8 mouse cellular contexts compared by ENCODE assay signal in genomic region chr11:80351832-80352430, GRCm38 (mm10). TPM values are rescaled to one million over a fixed set of nuclear protein-coding genes. Genes with fewer than 3 reads are reported as not detected.
DNase-seq lines count a peak whose midpoint lies in the region; ATAC-seq and TF ChIP-seq lines count a peak whose summit lies in the region.

No protein-coding gene starts in this region.

- no peak overlapping the region for H3K4me2 ChIP-seq in intestine, embryonic 14.5 days (ENCODE audit: low read length)
- no peak overlapping the region for H3K4me2 ChIP-seq in intestine, embryonic 15.5 days (replicated peaks)
- no peak overlapping the region for H3K4me2 ChIP-seq in hindbrain, postnatal 0 days (ENCODE audit: low read depth, low read length)
- H3K4me2 ChIP-seq in neural tube, embryonic 13.5 days, result no peak overlapping the region

- H3K9ac ChIP-seq in intestine, embryonic 14.5 days (ENCODE audit: low read length), result no peak overlapping the region
- H3K9ac ChIP-seq in intestine, embryonic 15.5 days, result no peak overlapping the region
- no peak overlapping the region for H3K9ac ChIP-seq in hindbrain, postnatal 0 days (replicated peaks; ENCODE audit: low read length)
- H3K9ac ChIP-seq in neural tube, embryonic 13.5 days, result no peak overlapping the region

- no peaks in the 10 kb centered on the region for H3K36me3 ChIP-seq in intestine, embryonic 14.5 days (ENCODE audit: control insufficient read depth, insufficient read depth, low read length)
- H3K36me3 ChIP-seq in intestine, embryonic 15.5 days, result no peaks in the 10 kb centered on the region
- no peaks in the 10 kb centered on the region for H3K36me3 ChIP-seq in hindbrain, postnatal 0 days (ENCODE audit: insufficient read depth, low read length)
- H3K36me3 ChIP-seq in limb, embryonic 10.5 days, result no peaks in the 10 kb centered on the region
- H3K36me3 ChIP-seq in neural tube, embryonic 13.5 days, result no peaks in the 10 kb centered on the region
- H3K36me3 ChIP-seq in testis, adult 2 months (ENCODE audit: control insufficient read depth, insufficient read depth, low read length), result no peaks in the 10 kb centered on the region

- WGBS in intestine, embryonic 14.5 days, result 69% methylated on average over 5 of the region's 5 CpGs
- 66% methylated on average over 5 of the region's 5 CpGs for WGBS in intestine, embryonic 15.5 days
- 72% methylated on average over 5 of the region's 5 CpGs for WGBS in hindbrain, postnatal 0 days
- 71% methylated on average over 5 of the region's 5 CpGs for WGBS in limb, embryonic 10.5 days
- 72% methylated on average over 5 of the region's 5 CpGs for WGBS in neural tube, embryonic 13.5 days

- no peak for TF ChIP-seq POLR2A in testis, adult 2 months (IDR thresholded peaks at IDR 0.05; ENCODE audit: control insufficient read depth, low read depth, low read length)

- no peaks in the 10 kb centered on the region for H3K4me1 ChIP-seq in intestine, embryonic 14.5 days (replicated peaks; ENCODE audit: control insufficient read depth, insufficient read depth, low read length)
- no peaks in the 10 kb centered on the region for H3K4me1 ChIP-seq in intestine, embryonic 15.5 days (replicated peaks)
- H3K4me1 ChIP-seq in hindbrain, postnatal 0 days (ENCODE audit: insufficient read depth, low read length), result no peaks in the 10 kb centered on the region
- no peaks in the 10 kb centered on the region for H3K4me1 ChIP-seq in limb, embryonic 10.5 days
- H3K4me1 ChIP-seq in neural tube, embryonic 13.5 days (replicated peaks), result peaks cover 7% of the 10 kb centered on the region; the same call in 1 of the 2 replicates
- H3K4me1 ChIP-seq in testis, adult 2 months (ENCODE audit: control insufficient read depth, insufficient read depth, low read length), result no peaks in the 10 kb centered on the region

- H3K4me3 ChIP-seq in intestine, embryonic 14.5 days (ENCODE audit: low read depth, low read length), result no peak overlapping the region
- H3K4me3 ChIP-seq in intestine, embryonic 15.5 days (replicated peaks), result no peak overlapping the region
- no peak overlapping the region for H3K4me3 ChIP-seq in hindbrain, postnatal 0 days (ENCODE audit: low read length)
- no peak overlapping the region for H3K4me3 ChIP-seq in limb, embryonic 10.5 days
- H3K4me3 ChIP-seq in neural tube, embryonic 13.5 days, result no peak overlapping the region
- no peak overlapping the region for H3K4me3 ChIP-seq in testis, adult 2 months (ENCODE audit: control insufficient read depth, low read depth, low read length)

- TF ChIP-seq CTCF in hindbrain, postnatal 0 days (IDR thresholded peaks at IDR 0.05; ENCODE audit: low read depth), result peak; percentile 98
- TF ChIP-seq CTCF in testis, adult 2 months (IDR thresholded peaks at IDR 0.05; ENCODE audit: control insufficient read depth, insufficient read depth, insufficient replicate concordance, low read depth, low read length), result peak; percentile 86; the same call in 1 of the 2 replicates

- H3K27ac ChIP-seq in intestine, embryonic 14.5 days (ENCODE audit: low read depth), result no peak overlapping the region
- no peak overlapping the region for H3K27ac ChIP-seq in intestine, embryonic 15.5 days
- H3K27ac ChIP-seq in hindbrain, postnatal 0 days, result no peak overlapping the region
- no peak overlapping the region for H3K27ac ChIP-seq in limb, embryonic 10.5 days
- H3K27ac ChIP-seq in neural tube, embryonic 13.5 days (replicated peaks), result no peak overlapping the region
- no peak overlapping the region for H3K27ac ChIP-seq in testis, adult 2 months (ENCODE audit: control insufficient read depth, insufficient read depth, low read depth, low read length)

- H3K27me3 ChIP-seq in intestine, embryonic 14.5 days (replicated peaks; ENCODE audit: control insufficient read depth, insufficient read depth, low read length), result no peaks in the 10 kb centered on the region
- no peaks in the 10 kb centered on the region for H3K27me3 ChIP-seq in intestine, embryonic 15.5 days (replicated peaks)
- H3K27me3 ChIP-seq in hindbrain, postnatal 0 days (ENCODE audit: insufficient read depth, low read length), result no peaks in the 10 kb centered on the region
- H3K27me3 ChIP-seq in limb, embryonic 10.5 days (ENCODE audit: low read depth, poor library complexity, severe bottlenecking), result no peaks in the 10 kb centered on the region
- H3K27me3 ChIP-seq in neural tube, embryonic 13.5 days, result no peaks in the 10 kb centered on the region
- H3K27me3 ChIP-seq in testis, adult 2 months (ENCODE audit: control insufficient read depth, insufficient read depth, low read length), result no peaks in the 10 kb centered on the region

- DNase-seq in intestine, embryonic 14.5 days (ENCODE audit: low spot score), result peak; percentile 96
- peak; percentile 66 for DNase-seq in cerebellum, adult 11-12 months
- DNase-seq in frontal cortex, adult 2 months (ENCODE audit: extremely low spot score in 1 of 2, low spot score in 1 of 2), result peak; percentile 14 to 96
- peak; percentile 93 for DNase-seq in hindbrain, postnatal 0 days (ENCODE audit: low spot score)
- DNase-seq in limb, embryonic 10.5 days (ENCODE audit: low spot score), result peak; percentile 87

- H3K9me3 ChIP-seq in intestine, embryonic 14.5 days (ENCODE audit: control insufficient read depth, low read length), result no peaks in the 10 kb centered on the region
- H3K9me3 ChIP-seq in intestine, embryonic 15.5 days, result no peaks in the 10 kb centered on the region
- no peaks in the 10 kb centered on the region for H3K9me3 ChIP-seq in hindbrain, postnatal 0 days (ENCODE audit: low read length)
- no peaks in the 10 kb centered on the region for H3K9me3 ChIP-seq in limb, embryonic 10.5 days (replicated peaks)
- H3K9me3 ChIP-seq in neural tube, embryonic 13.5 days, result no peaks in the 10 kb centered on the region

- 0 out of 2 replicates have a peak, but pooled peaks have one; percentile 40 for ATAC-seq in intestine, embryonic 14.5 days (replicated peaks; ENCODE audit: low FRiP score, low TSS enrichment, low read depth)
- ATAC-seq in intestine, embryonic 15.5 days, result no peak
- peak; percentile 58; the same call in 1 of the 2 replicates for ATAC-seq in hindbrain, postnatal 0 days
- peak; percentile 74; the same call in 1 of the 2 replicates for ATAC-seq in neural tube, embryonic 13.5 days (ENCODE audit: low read depth)

RNA-seq across cellular contexts. Expression of gene 5730455P16Rik, which starts 25.9 kb away (rescaled TPM):
- 17.3 and 20.0 TPM in 2 replicates for polyA plus RNA-seq in intestine, embryonic 14.5 days (2014; fragmentation: Nextera tagmentation; extraction: Ambion mirVana)
- polyA plus RNA-seq in intestine, embryonic 15.5 days (2015; fragmentation: Nextera tagmentation; extraction: Ambion mirVana), result 15.7 and 18.4 TPM in 2 replicates
- 27.1 and 33.0 TPM in 2 replicates for polyA plus RNA-seq in frontal cortex, adult 2 months (2012; rRNA removed)
- total RNA-seq in hindbrain, postnatal 0 days (2014; rRNA removed), result 22.8 and 24.2 TPM in 2 replicates
- polyA plus RNA-seq in hindbrain, postnatal 0 days (2015; fragmentation: Nextera tagmentation; extraction: Ambion mirVana), result 46.2 and 49.2 TPM in 2 replicates
- 21.3 and 25.0 TPM in 2 replicates for polyA plus RNA-seq in limb, embryonic 10.5 days (2016; fragmentation: Nextera tagmentation; extraction: Ambion mirVana)
- 30.4 and 33.4 TPM in 2 replicates for polyA plus RNA-seq in neural tube, embryonic 13.5 days (2015; fragmentation: Nextera tagmentation; extraction: Ambion mirVana)
- 1.7 and 2.1 TPM in 2 replicates for polyA plus RNA-seq in testis, adult 2 months (2012; rRNA removed)

RNA-seq across cellular contexts. Expression of gene Zfp207, which starts 31.1 kb away (rescaled TPM):
- polyA plus RNA-seq in intestine, embryonic 14.5 days (2014; fragmentation: Nextera tagmentation; extraction: Ambion mirVana), result 223 and 250 TPM in 2 replicates
- polyA plus RNA-seq in intestine, embryonic 15.5 days (2015; fragmentation: Nextera tagmentation; extraction: Ambion mirVana), result 177 and 197 TPM in 2 replicates
- 154 and 162 TPM in 2 replicates for polyA plus RNA-seq in frontal cortex, adult 2 months (2012; rRNA removed)
- 192 and 228 TPM in 2 replicates for total RNA-seq in hindbrain, postnatal 0 days (2014; rRNA removed)
- 141 and 149 TPM in 2 replicates for polyA plus RNA-seq in hindbrain, postnatal 0 days (2015; fragmentation: Nextera tagmentation; extraction: Ambion mirVana)
- polyA plus RNA-seq in limb, embryonic 10.5 days (2016; fragmentation: Nextera tagmentation; extraction: Ambion mirVana), result 295 and 314 TPM in 2 replicates
- 217 and 226 TPM in 2 replicates for polyA plus RNA-seq in neural tube, embryonic 13.5 days (2015; fragmentation: Nextera tagmentation; extraction: Ambion mirVana)
- polyA plus RNA-seq in testis, adult 2 months (2012; rRNA removed), result 70.5 and 80.4 TPM in 2 replicates

RNA-seq across cellular contexts. Expression of gene Rhbdl3, which starts 51.2 kb away (rescaled TPM):
- polyA plus RNA-seq in intestine, embryonic 14.5 days (2014; fragmentation: Nextera tagmentation; extraction: Ambion mirVana), result 2.7 and 3.1 TPM in 2 replicates
- polyA plus RNA-seq in intestine, embryonic 15.5 days (2015; fragmentation: Nextera tagmentation; extraction: Ambion mirVana), result 2.2 and 3.1 TPM in 2 replicates
- 12.3 and 14.3 TPM in 2 replicates for polyA plus RNA-seq in frontal cortex, adult 2 months (2012; rRNA removed)
- total RNA-seq in hindbrain, postnatal 0 days (2014; rRNA removed), result 5.5 and 7.5 TPM in 2 replicates
- 2.5 and 2.7 TPM in 2 replicates for polyA plus RNA-seq in hindbrain, postnatal 0 days (2015; fragmentation: Nextera tagmentation; extraction: Ambion mirVana)
- 0.34 and 0.85 TPM in 2 replicates for polyA plus RNA-seq in limb, embryonic 10.5 days (2016; fragmentation: Nextera tagmentation; extraction: Ambion mirVana)
- polyA plus RNA-seq in neural tube, embryonic 13.5 days (2015; fragmentation: Nextera tagmentation; extraction: Ambion mirVana), result 16.3 and 16.6 TPM in 2 replicates
- 0.54 and 0.78 TPM in 2 replicates for polyA plus RNA-seq in testis, adult 2 months (2012; rRNA removed)
